Mouse (Mus musculus) B cell, adult (primary cell): Measurements from ENCODE around the gene Fut4. TPM values are rescaled to one million over a fixed set of nuclear protein-coding genes. Genes with fewer than 3 reads are reported as not detected.

ENCODE experiments used
- total RNA-seq: library from RNA; stranded (reverse); gene quantifications from 4 replicates; pipeline ENCODE4 v1.2.4, GENCODE M21; 2023; ENCODE audit not compliant: inconsistent age

Gene Fut4
- total RNA-seq = 0.15 to 0.29 TPM (median 0.15 TPM) in 3 of 4 replicates, not detected in the other

GRCm38 (mm10) chr9:14752001-14752522 is at the start of gene Fut4:
Fut4 (minus strand) TSS chr9:14752393.

GRCm38 (mm10) chr9:14784039-14785002 is 32.1 kb upstream of the Fut4 start, which contains the start of the genes Mre11a and Ankrd49:
Mre11a (plus strand) TSS chr9:14784654.
Ankrd49 (minus strand) TSS chr9:14784856.

GRCm38 (mm10) chr9:14770803-14771471 is 18.7 kb upstream of the Fut4 start, which contains the start of gene 1700012B09Rik:
1700012B09Rik (minus strand) TSS chr9:14771030.

GRCm38 (mm10) chr9:14740151-14740924 is 11.9 kb downstream of the Fut4 start, which contains the start of gene Piwil4:
Piwil4 (minus strand) TSS chr9:14740733.

Other genes with a start within 250 kb of the Fut4 start
- 0.06 to 0.16 TPM in 2 of 4 replicates, not detected in the others for gene Amotl1, start 107.3 kb downstream of the Fut4 start, total RNA-seq
- gene Piwil4, start 11.7 kb downstream of the Fut4 start, total RNA-seq = not detected in 4 replicates
- gene 1700012B09Rik, start 18.6 kb upstream of the Fut4 start, total RNA-seq = not detected in 4 replicates
- gene Mre11a, start 32.3 kb upstream of the Fut4 start, total RNA-seq = 42.7 to 55.4 TPM (median 48.9 TPM) in 4 replicates
- gene Ankrd49, start 32.5 kb upstream of the Fut4 start, total RNA-seq = 22.0 to 29.5 TPM (median 28.2 TPM) in 4 replicates
- not detected in 4 replicates for gene Gpr83, start 107.8 kb upstream of the Fut4 start, total RNA-seq
- gene Izumo1r, start 151.6 kb upstream of the Fut4 start, total RNA-seq = 0.81 to 1.1 TPM (median 0.81 TPM) in 3 of 4 replicates, not detected in the other